In the genomic region with DNA sequence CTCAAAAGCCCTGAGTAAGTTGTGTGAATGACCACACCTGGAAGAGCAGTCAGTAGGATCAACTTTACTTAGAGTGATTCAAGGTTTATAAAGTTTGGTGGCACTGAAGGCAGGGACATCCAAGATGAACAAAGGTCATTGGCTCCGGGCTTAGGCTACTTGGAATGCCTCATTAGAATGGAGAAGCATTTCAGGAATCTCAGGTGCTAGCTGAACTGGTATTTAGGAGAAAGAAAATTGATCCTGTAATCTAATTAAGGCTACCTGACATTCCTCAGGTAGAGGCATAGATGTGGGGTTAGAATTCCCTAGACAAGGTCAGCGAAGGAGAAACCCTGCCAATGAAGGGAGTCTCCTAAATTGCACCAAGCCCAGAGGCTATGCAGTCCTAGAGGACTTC, we compare ENCODE assay signal across 19 mouse cellular contexts.
"Had no signal": no experiment of that assay in that cellular context is flagged by ENCODE, and none has a peak within 500 bp of the region (broad histone marks: within the 10 kb centered on the region; RNA-seq: fewer than 3 reads in every experiment).

No protein-coding gene starts in this region.

- H3K4me2 ChIP-seq: liver, embryonic 13.5 days; midbrain, embryonic 12.5 days; neural tube, embryonic 13.5 days had no signal

- H3K27me3 ChIP-seq: liver, embryonic 13.5 days; midbrain, embryonic 12.5 days; neural tube, embryonic 13.5 days had no signal

- H3K4me3 ChIP-seq: layer of hippocampus, adult 2 months; liver, embryonic 13.5 days; midbrain, embryonic 12.5 days; myocyte; neural tube, embryonic 13.5 days had no signal

- H3K9ac ChIP-seq: liver, embryonic 13.5 days; midbrain, embryonic 12.5 days; neural tube, embryonic 13.5 days had no signal

- H3K36me3 ChIP-seq: liver, embryonic 13.5 days; midbrain, embryonic 12.5 days; neural tube, embryonic 13.5 days had no signal

- H3K4me1 ChIP-seq: liver, embryonic 13.5 days; midbrain, embryonic 12.5 days; neural tube, embryonic 13.5 days had no signal

- ATAC-seq: hindbrain, postnatal 0 days; inflammation-experienced regulatory T-cells, adult 6 months; intestine, embryonic 16.5 days; midbrain, embryonic 16.5 days had no signal

- H3K9me3 ChIP-seq: liver, embryonic 13.5 days; midbrain, embryonic 12.5 days; neural tube, embryonic 13.5 days had no signal

- H3K27ac ChIP-seq: hindbrain, postnatal 0 days; layer of hippocampus, adult 2 months; liver, embryonic 13.5 days; midbrain, embryonic 12.5 days; neural tube, embryonic 13.5 days; stomach, postnatal 0 days had no signal

- DNase-seq: layer of hippocampus, adult 9-11 months; liver, embryonic 13.5 days; lung, adult 2 months; lung, postnatal 14 days; lung, postnatal 4 days; retina, postnatal 1 day; right cerebral cortex, postnatal 25 days; thymus, adult 2 months; thymus, postnatal 14 days; thymus, postnatal 4 days had no signal
